Mouse (Mus musculus): ENCODE data around the gene Tmprss6. TPM values are rescaled to one million over a fixed set of nuclear protein-coding genes. Genes with fewer than 3 reads are reported as not detected.

Gene Tmprss6
- polyA plus RNA-seq, 1 experiment from 2014 or later = 0.19 TPM

DNA sequence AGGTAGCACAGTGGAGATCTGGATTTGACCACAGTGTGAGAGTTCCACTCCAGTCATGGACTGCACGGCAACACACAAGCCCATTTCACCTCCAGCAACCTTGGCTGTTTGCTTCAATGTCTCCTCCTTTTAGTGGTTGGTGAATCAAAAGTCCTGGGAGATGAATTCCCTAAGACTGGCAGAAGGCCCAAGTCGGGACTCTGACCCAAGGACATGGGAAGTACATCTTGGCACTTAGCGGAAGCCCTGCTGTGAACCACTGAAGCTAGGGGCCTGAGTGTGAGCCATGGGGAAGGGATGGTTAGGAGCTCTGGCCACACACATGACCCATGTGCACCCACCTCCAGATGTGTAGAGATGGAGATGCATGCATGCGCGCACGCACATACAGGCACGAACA is 864 bp downstream of the Tmprss6 start:
- H3K9me3 ChIP-seq (replicated peaks) = no peaks in the 10 kb centered on the region
- no peaks in the 10 kb centered on the region; the same call in 1 of the 2 replicates for H3K27me3 ChIP-seq (replicated peaks)
- WGBS = 86% methylated on average over 7 of the region's 7 CpGs
- no peak overlapping the region for H3K9ac ChIP-seq
- no peak overlapping the region for H3K27ac ChIP-seq (ENCODE audit: poor library complexity, severe bottlenecking)
- H3K36me3 ChIP-seq = no peaks in the 10 kb centered on the region
- peaks cover 30% of the 10 kb centered on the region for H3K4me1 ChIP-seq (replicated peaks)
- no peak overlapping the region for H3K4me2 ChIP-seq
- no peak for ATAC-seq (ENCODE audit: insufficient number of reproducible peaks, low FRiP score)
- no peak overlapping the region for H3K4me3 ChIP-seq

DNA sequence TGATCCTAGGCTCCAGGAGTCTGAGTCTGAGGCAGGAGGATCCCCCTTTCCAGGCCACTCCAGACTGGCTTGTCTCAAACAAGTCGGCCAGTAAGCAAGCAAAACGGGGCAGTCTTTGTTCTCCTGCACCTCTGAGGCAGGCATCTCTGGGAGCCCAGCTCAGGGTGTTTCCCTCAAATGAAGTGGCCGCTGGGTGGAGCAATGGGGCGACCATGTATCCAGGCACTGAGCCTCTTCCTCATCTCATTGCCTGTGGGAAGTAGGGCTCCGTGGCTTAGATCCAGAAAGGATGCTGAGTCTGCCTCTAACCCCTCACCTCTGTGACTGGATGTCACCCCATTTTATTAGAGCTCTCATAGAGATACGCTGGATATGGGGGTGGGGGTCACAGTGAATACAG is 1.6 kb downstream of the Tmprss6 start:
- Histone ChIP-seq H3K36me3 (no peaks in the 10 kb centered on the region), H3K27me3 (replicated peaks) (peaks cover 4% of the 10 kb centered on the region; the same call in 1 of the 2 replicates), H3K4me1 (replicated peaks) (peaks cover 24% of the 10 kb centered on the region), H3K27ac (ENCODE audit: poor library complexity, severe bottlenecking) (no peak overlapping the region), H3K9me3 (replicated peaks) (no peaks in the 10 kb centered on the region), H3K9ac (no peak overlapping the region), H3K4me2 (no peak overlapping the region), H3K4me3 (no peak overlapping the region)
- no peak for ATAC-seq (ENCODE audit: insufficient number of reproducible peaks, low FRiP score)
- 31% methylated on average over 6 of the region's 6 CpGs for WGBS

DNA sequence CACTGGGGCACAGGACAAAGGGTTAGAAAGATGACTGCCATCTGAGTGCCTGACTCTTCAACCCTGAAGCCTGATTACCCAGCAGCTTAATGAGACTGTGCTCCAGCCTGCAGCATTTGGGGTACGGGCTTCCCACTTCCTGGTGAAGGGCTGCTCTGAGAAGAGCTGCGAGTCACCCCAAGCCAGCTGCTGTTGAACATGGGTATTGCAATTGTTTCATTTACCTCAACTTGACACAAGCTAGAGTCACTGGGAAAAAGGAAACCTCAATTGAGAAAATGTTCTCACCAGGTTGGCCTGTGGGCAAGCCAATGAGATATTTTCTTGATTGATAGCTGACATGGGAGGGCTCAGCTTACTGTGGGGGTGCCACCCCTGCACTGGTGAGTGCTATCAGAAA is 5.5 kb downstream of the Tmprss6 start:
- 44% methylated on average over 2 of the region's 2 CpGs for WGBS
- H3K27ac ChIP-seq (ENCODE audit: poor library complexity, severe bottlenecking) = no peak overlapping the region
- H3K4me2 ChIP-seq = no peak overlapping the region
- no peak overlapping the region for H3K9ac ChIP-seq
- peaks cover 16% of the 10 kb centered on the region; the same call in 1 of the 2 replicates for H3K27me3 ChIP-seq (replicated peaks)
- H3K4me3 ChIP-seq = no peak overlapping the region
- no peak for ATAC-seq (ENCODE audit: insufficient number of reproducible peaks, low FRiP score)
- no peaks in the 10 kb centered on the region for H3K9me3 ChIP-seq (replicated peaks)
- peaks cover 8% of the 10 kb centered on the region for H3K4me1 ChIP-seq (replicated peaks)
- H3K36me3 ChIP-seq = no peaks in the 10 kb centered on the region

DNA sequence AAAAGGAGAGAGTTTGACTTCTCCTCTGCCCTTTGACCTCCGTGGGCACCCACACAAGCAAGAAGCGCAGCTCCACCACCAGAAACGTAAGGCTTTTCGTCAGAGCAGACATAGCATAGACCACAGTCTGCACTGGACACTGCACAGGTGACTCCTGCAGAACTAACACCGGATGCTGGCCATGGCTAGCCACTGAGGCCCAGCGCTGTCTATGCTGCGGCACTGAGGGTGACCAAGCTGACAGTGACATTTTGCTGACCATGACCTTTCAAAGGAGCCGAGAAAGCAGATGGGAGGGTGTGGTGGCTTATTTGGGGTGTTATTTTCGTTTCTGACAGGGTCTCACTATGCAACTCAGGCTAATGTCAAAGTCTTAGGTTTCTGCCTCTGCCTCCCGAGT is 11.2 kb downstream of the Tmprss6 start:
- 80% methylated on average over 10 of the region's 10 CpGs for WGBS
- no peak for ATAC-seq (ENCODE audit: insufficient number of reproducible peaks, low FRiP score)

DNA sequence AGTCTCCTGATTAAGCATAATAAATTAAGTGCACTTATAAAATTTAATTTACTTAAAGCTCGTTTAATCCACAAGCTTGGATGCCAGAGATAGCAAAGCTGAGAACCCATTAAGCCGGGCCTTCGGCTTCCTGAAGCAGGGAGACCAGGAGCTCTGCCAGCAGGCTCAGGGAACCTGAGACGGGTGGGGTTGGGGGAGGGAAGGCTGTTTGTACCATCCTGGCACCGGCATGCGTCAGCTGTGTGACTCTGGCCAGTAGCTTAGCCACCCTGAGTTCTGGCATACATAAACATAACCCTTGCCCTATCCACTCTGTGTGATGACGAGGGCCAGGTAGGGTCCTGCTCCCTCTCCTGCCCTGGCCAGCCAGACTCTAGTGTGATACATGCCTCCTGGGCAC is 12.4 kb downstream of the Tmprss6 start:
- H3K4me2 ChIP-seq = no peak overlapping the region
- no peak overlapping the region for H3K9ac ChIP-seq
- H3K36me3 ChIP-seq = no peaks in the 10 kb centered on the region
- H3K4me1 ChIP-seq (replicated peaks) = no peaks in the 10 kb centered on the region; the same call in 1 of the 2 replicates
- no peak for ATAC-seq (ENCODE audit: insufficient number of reproducible peaks, low FRiP score)
- H3K4me3 ChIP-seq = no peak overlapping the region
- 55% methylated on average over 7 of the region's 7 CpGs for WGBS
- no peak overlapping the region for H3K27ac ChIP-seq (ENCODE audit: poor library complexity, severe bottlenecking)
- 0 out of 2 replicates have a peak, but pooled peaks cover 4% of the 10 kb centered on the region for H3K27me3 ChIP-seq (replicated peaks)
- no peaks in the 10 kb centered on the region for H3K9me3 ChIP-seq (replicated peaks)

More for the DNA sequence above, 11.2 kb downstream of the Tmprss6 start:
- Histone ChIP-seq H3K4me1 (replicated peaks) (no peaks in the 10 kb centered on the region), H3K9ac (no peak overlapping the region), H3K27ac (ENCODE audit: poor library complexity, severe bottlenecking) (no peak overlapping the region), H3K36me3 (no peaks in the 10 kb centered on the region), H3K4me2 (no peak overlapping the region), H3K9me3 (replicated peaks) (no peaks in the 10 kb centered on the region), H3K4me3 (no peak overlapping the region), H3K27me3 (replicated peaks) (peaks cover 16% of the 10 kb centered on the region; the same call in 1 of the 2 replicates)

DNA sequence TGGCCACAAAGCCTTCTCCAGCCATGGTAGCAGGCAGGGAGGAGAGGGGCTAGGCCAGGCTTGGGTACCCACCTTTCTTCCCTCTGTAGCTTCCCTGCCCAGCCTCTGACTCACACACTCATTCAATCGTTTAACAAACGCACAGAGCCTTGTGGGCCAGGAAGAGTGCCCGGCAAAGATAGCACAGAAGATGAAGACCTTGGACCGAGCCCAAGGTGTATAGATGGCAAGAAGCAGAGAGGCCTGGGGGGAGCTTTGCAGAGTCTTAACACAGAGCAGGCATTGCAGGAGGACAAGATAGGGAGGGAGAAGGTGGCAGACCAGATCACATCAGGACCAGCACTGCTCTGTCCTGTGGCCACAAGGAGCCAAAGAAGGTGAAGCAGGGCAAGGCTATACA is 13.3 kb downstream of the Tmprss6 start:
- no peaks in the 10 kb centered on the region for H3K36me3 ChIP-seq
- H3K27ac ChIP-seq (ENCODE audit: poor library complexity, severe bottlenecking) = no peak overlapping the region
- H3K4me3 ChIP-seq = no peak overlapping the region
- no peaks in the 10 kb centered on the region for H3K9me3 ChIP-seq (replicated peaks)
- H3K4me2 ChIP-seq = no peak overlapping the region
- no peak overlapping the region for H3K9ac ChIP-seq
- no peak for ATAC-seq (ENCODE audit: insufficient number of reproducible peaks, low FRiP score)
- H3K27me3 ChIP-seq (replicated peaks) = no peaks in the 10 kb centered on the region
- H3K4me1 ChIP-seq (replicated peaks) = peaks cover 5% of the 10 kb centered on the region
- 53% methylated on average over 4 of the region's 4 CpGs for WGBS

DNA sequence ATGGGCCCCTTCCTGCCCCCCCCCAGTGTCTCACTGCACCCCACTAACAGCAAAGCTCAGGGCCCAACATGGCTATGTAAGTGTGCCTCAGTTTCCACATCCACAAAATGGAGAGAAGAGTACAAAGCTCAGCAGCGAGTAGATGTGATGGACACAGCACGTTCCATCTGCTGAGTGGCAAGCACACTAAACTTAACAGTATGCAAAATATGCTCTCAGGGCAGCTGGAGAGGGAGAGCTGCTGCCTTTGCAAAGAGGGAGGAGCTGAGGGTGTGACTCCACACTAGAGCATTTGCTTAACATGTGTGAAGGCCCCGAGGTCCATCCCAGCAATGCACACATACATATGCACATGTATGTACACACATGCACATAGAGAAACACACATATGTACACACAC is 15.5 kb downstream of the Tmprss6 start:
- 68% methylated on average over 3 of the region's 3 CpGs for WGBS

DNA sequence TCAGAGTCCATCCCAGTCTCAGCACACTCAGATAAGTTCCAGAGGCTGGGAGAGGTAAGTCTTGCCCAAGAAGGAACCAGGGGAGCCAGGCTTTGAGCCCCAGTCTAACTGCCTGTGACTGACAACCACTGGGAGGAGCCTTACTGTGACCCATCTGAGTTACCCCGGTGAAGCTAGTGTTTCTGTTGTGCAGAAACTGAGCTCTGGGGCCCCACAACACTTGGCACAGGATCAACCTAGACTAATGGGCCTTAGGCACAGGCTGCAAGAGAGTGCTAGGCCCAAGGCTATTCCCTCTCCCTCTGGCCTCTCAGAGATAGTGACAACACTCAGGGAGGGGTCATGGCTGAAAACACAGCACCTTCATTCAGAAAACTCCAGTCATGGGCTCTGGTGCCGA is 17.2 kb downstream of the Tmprss6 start:
- Histone ChIP-seq H3K36me3 (no peaks in the 10 kb centered on the region), H3K27ac (ENCODE audit: poor library complexity, severe bottlenecking) (no peak overlapping the region), H3K4me2 (no peak overlapping the region), H3K9me3 (replicated peaks) (no peaks in the 10 kb centered on the region), H3K9ac (0 out of 2 replicates have a peak overlapping the region, but pooled peaks have one; percentile 8), H3K4me3 (no peak overlapping the region), H3K27me3 (replicated peaks) (no peaks in the 10 kb centered on the region), H3K4me1 (replicated peaks) (peaks cover 24% of the 10 kb centered on the region)
- 71% methylated on average over 2 of the region's 2 CpGs for WGBS
- ATAC-seq (ENCODE audit: insufficient number of reproducible peaks, low FRiP score) = no peak

More for the DNA sequence above, 15.5 kb downstream of the Tmprss6 start:
- H3K27me3 ChIP-seq (replicated peaks) = no peaks in the 10 kb centered on the region
- no peak overlapping the region for H3K4me2 ChIP-seq
- H3K9ac ChIP-seq = no peak overlapping the region
- H3K27ac ChIP-seq (ENCODE audit: poor library complexity, severe bottlenecking) = no peak overlapping the region
- no peaks in the 10 kb centered on the region for H3K36me3 ChIP-seq
- ATAC-seq (ENCODE audit: insufficient number of reproducible peaks, low FRiP score) = no peak
- H3K4me3 ChIP-seq = no peak overlapping the region
- H3K4me1 ChIP-seq (replicated peaks) = peaks cover 24% of the 10 kb centered on the region
- no peaks in the 10 kb centered on the region for H3K9me3 ChIP-seq (replicated peaks)

DNA sequence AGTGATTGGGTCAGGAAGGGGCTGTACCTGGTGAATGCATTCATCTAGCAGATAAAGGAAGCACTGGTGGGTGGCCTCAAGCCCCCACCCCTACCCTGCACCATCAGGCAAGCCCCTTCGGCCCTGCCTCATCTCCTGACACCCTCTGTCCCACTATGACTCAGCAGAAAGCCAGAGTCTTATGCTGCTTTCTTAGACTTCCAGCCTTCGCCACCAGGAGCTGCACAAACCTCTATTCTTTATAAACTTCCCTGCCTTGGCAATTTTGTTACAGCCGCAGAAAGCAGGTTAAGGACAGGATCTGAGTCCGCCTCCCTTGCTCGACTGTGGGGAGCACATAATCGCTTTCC is 18.0 kb downstream of the Tmprss6 start:
- Histone ChIP-seq H3K27ac (ENCODE audit: poor library complexity, severe bottlenecking) (peak overlapping the region; percentile 89), H3K4me1 (replicated peaks) (peaks cover 24% of the 10 kb centered on the region), H3K27me3 (replicated peaks) (no peaks in the 10 kb centered on the region), H3K9me3 (replicated peaks) (no peaks in the 10 kb centered on the region), H3K9ac (0 out of 2 replicates have a peak overlapping the region, but pooled peaks have one; percentile 11), H3K36me3 (no peaks in the 10 kb centered on the region), H3K4me3 (no peak overlapping the region), H3K4me2 (no peak overlapping the region)
- 82% methylated on average over 6 of the region's 6 CpGs for WGBS
- no peak for ATAC-seq (ENCODE audit: insufficient number of reproducible peaks, low FRiP score)

DNA sequence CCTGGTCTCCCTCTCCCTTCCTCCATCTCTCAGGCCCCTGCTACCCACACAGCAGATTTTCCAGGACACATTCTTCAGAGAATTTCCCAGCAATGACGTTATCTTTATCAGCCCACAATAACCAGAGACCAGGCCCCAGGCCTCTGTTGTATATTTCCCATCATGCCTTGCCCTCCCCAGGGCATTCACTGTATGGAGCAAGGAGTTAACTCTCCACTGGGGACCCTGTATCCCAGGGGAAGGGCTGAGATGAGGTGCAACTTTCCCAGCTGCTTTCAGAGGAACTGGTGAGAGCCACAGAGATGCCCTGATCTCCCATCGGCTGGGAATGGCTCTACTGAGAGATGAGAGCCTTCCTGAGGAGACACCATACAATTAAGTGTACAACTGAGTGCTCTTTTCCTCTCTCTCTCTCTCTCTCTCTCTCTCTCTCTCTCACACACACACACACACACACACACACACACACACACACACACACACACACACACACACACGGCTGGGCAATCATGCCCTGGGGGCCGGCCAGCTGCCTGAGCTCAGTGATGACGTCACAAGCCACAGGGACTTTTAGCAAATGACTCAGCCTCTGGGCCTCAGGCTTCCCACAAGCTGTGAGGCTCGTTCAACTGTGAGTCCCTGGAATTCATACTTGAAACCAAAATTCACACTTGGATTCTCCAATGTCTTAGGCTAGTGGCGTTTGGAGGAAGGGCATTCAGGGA is 18.6 kb downstream of the Tmprss6 start:
- peak; percentile 42; the same call in 1 of the 2 replicates for ATAC-seq (ENCODE audit: insufficient number of reproducible peaks, low FRiP score)
- Histone ChIP-seq H3K4me2 (0 out of 2 replicates have a peak overlapping the region, but pooled peaks have one; percentile 8), H3K4me1 (replicated peaks) (peaks cover 24% of the 10 kb centered on the region), H3K9ac (0 out of 2 replicates have a peak overlapping the region, but pooled peaks have one; percentile 11), H3K4me3 (no peak overlapping the region), H3K27me3 (replicated peaks) (no peaks in the 10 kb centered on the region), H3K27ac (ENCODE audit: poor library complexity, severe bottlenecking) (peak overlapping the region; percentile 89), H3K9me3 (replicated peaks) (no peaks in the 10 kb centered on the region), H3K36me3 (no peaks in the 10 kb centered on the region)
- 19% methylated on average over 7 of the region's 7 CpGs for WGBS

DNA sequence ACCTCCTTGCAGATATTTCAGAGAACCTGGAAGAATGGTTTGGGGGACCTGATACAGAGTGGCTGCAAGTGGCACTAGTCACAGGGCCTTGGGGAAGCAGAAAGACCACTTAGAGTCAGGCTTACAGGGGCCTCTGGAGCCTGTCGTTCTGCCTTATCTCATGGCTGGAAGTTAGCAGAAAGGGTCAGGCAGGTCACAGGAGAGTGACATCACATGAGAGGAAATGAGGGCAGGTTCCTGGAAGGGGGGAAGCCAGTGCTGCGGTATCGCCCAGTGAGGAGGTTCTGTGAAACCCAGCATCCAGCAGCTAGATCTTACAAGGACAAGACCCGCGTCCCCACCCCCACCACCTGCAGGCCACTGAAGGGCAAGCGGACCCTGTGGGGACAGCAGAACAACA is 19.3 kb downstream of the Tmprss6 start:
- H3K9ac ChIP-seq = peak overlapping the region; percentile 49
- 0 out of 2 replicates have a peak overlapping the region, but pooled peaks have one; percentile 8 for H3K4me2 ChIP-seq
- H3K9me3 ChIP-seq (replicated peaks) = no peaks in the 10 kb centered on the region
- no peak overlapping the region for H3K4me3 ChIP-seq
- H3K27ac ChIP-seq (ENCODE audit: poor library complexity, severe bottlenecking) = peak overlapping the region; percentile 89
- 24% methylated on average over 6 of the region's 6 CpGs for WGBS
- H3K36me3 ChIP-seq = no peaks in the 10 kb centered on the region
- peak; percentile 41; the same call in 1 of the 2 replicates for ATAC-seq (ENCODE audit: insufficient number of reproducible peaks, low FRiP score)
- H3K4me1 ChIP-seq (replicated peaks) = peaks cover 28% of the 10 kb centered on the region
- H3K27me3 ChIP-seq (replicated peaks) = no peaks in the 10 kb centered on the region
